Mouse (Mus musculus) yolk sac, embryonic 10.5 days (tissue): Measurements from ENCODE around the gene Taf5l.
A peak's percentile ranks its signal among the peaks of the same experiment; 100 is the strongest.
"Not testable (repeated sequence)": the region's sequence is repeated elsewhere in the genome, so short reads cannot be mapped to it uniquely, and the experiment has no call there.

Experiments
- DNase-seq: peaks from one replicate; pipeline ENCODE4 v3.0.0-alpha.2; 2017; ENCODE audit warnings: low spot score

The Taf5l gene

GRCm38 (mm10) chr8:124014299-124014698 lies 6.9 kb downstream of the Taf5l start:
- not testable (repeated sequence) for DNase-seq

GRCm38 (mm10) chr8:124011989-124012586 lies 9.1 kb downstream of the Taf5l start:
- DNase-seq: no peak

GRCm38 (mm10) chr8:124011580-124011979 lies 9.6 kb downstream of the Taf5l start:
- no peak for DNase-seq

- DNase-seq: no peak
Measured at GRCm38 (mm10) chr8:124007829-124008228, 13.4 kb downstream of the Taf5l start.

- no peak for DNase-seq
Measured at GRCm38 (mm10) chr8:124002546-124003108, 18.6 kb downstream of the Taf5l start.

GRCm38 (mm10) chr8:123999568-123999967 lies 21.6 kb downstream of the Taf5l start:
- DNase-seq: no peak

- DNase-seq: no peak
Measured at GRCm38 (mm10) chr8:123993997-123994396, 27.2 kb downstream of the Taf5l start.

GRCm38 (mm10) chr8:123993597-123993996 lies 27.6 kb downstream of the Taf5l start:
- no peak for DNase-seq

- no peak for DNase-seq
Measured at GRCm38 (mm10) chr8:123992587-123992986, 28.6 kb downstream of the Taf5l start.

GRCm38 (mm10) chr8:123990277-123991049 lies 30.7 kb downstream of the Taf5l start:
- DNase-seq: no peak

- no peak for DNase-seq
Measured at GRCm38 (mm10) chr8:123989128-123989527, 32.1 kb downstream of the Taf5l start.

- DNase-seq: peak; percentile 47
Measured at GRCm38 (mm10) chr8:123988605-123989038, 32.6 kb downstream of the Taf5l start.

- peak; percentile 96 for DNase-seq
Measured at GRCm38 (mm10) chr8:123982826-123983400, 38.3 kb downstream of the Taf5l start, which contains the start of gene Abcb10. Abcb10 (minus strand) TSS chr8:123983122.

GRCm38 (mm10) chr8:123982291-123982793 lies 38.9 kb downstream of the Taf5l start:
- no peak for DNase-seq

- no peak for DNase-seq
Measured at GRCm38 (mm10) chr8:123981674-123982073, 39.5 kb downstream of the Taf5l start.

- DNase-seq: no peak
Measured at GRCm38 (mm10) chr8:123980239-123980638, 41.0 kb downstream of the Taf5l start.

GRCm38 (mm10) chr8:123978926-123979325 lies 42.3 kb downstream of the Taf5l start:
- peak; percentile 73 for DNase-seq

- DNase-seq: no peak
Measured at GRCm38 (mm10) chr8:123978166-123978838, 42.9 kb downstream of the Taf5l start.

GRCm38 (mm10) chr8:123977499-123977898 lies 43.7 kb downstream of the Taf5l start:
- DNase-seq: no peak

GRCm38 (mm10) chr8:123973495-123973894 lies 47.7 kb downstream of the Taf5l start:
- DNase-seq: peak; percentile 72

GRCm38 (mm10) chr8:123966896-123967295 lies 54.3 kb downstream of the Taf5l start:
- DNase-seq: no peak

GRCm38 (mm10) chr8:123961371-123961770 lies 59.8 kb downstream of the Taf5l start:
- DNase-seq: no peak
